Mouse (Mus musculus) hindbrain, embryonic 16.5 days (tissue): Measurements from ENCODE around the gene Kifap3. TPM values are rescaled to one million over a fixed set of nuclear protein-coding genes. Genes with fewer than 3 reads are reported as not detected.

ENCODE experiments used
- polyA plus RNA-seq: library from polyadenylated mRNA; unstranded; fragments of >200 nt; fragmentation: Nextera tagmentation; extraction: Ambion mirVana; gene quantifications from 2 replicates; pipeline ENCODE4 v1.2.1, GENCODE M21; 2015

The Kifap3 gene
- polyA plus RNA-seq, 1 experiment from 2014 or later: 135 TPM

Other genes with a start within 250 kb of the Kifap3 start
- gene Mettl11b, start 54.4 kb upstream of the Kifap3 start, polyA plus RNA-seq: 0.21 TPM in 1 of 2 replicates, not detected in the other
- 13.1 and 14.7 TPM in 2 replicates for gene Scyl3, start 149.5 kb downstream of the Kifap3 start, polyA plus RNA-seq
- gene BC055324, start 215.2 kb downstream of the Kifap3 start, polyA plus RNA-seq: 3.7 and 5.1 TPM in 2 replicates
- gene Mettl18, start 215.3 kb downstream of the Kifap3 start, polyA plus RNA-seq: 7.6 and 7.8 TPM in 2 replicates